Mouse (Mus musculus) ovary, postnatal 36 days (tissue): ENCODE results near the gene Hoxd4.

ENCODE experiments used
- DNase-seq: peaks from one replicate; pipeline ENCODE4 v3.0.0; 2022; ENCODE audit warnings: low spot score, mixed read lengths

The Hoxd4 gene

GRCm38 (mm10) chr2:74745540-74746297 lies 34.0 kb downstream of the Hoxd4 start:
- no peak for DNase-seq

DNA sequence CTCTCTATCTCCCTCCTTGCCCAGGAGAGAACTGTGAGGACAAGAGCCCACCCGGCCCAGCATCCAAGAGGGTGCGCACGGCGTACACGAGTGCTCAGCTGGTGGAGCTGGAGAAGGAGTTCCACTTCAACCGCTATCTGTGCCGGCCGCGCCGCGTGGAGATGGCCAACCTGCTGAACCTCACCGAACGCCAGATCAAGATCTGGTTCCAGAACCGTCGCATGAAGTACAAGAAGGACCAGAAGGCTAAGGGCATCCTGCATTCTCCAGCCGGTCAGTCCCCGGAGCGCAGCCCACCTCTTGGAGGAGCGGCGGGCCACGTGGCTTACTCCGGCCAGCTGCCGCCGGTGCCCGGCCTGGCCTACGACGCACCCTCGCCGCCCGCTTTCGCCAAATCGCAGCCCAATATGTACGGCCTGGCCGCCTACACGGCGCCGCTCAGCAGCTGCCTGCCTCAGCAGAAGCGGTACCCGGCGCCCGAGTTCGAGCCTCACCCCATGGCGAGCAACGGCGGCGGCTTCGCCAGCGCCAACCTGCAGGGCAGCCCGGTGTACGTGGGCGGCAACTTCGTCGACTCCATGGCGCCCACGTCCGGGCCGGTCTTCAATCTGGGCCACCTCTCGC lies 34.7 kb downstream of the Hoxd4 start:
- DNase-seq: peak; percentile 5

GRCm38 (mm10) chr2:74747006-74747405 lies 35.3 kb downstream of the Hoxd4 start:
- peak; percentile 6 for DNase-seq

- DNase-seq: no peak
Measured at GRCm38 (mm10) chr2:74747661-74748141, 36.0 kb downstream of the Hoxd4 start.

GRCm38 (mm10) chr2:74748436-74748995 lies 36.8 kb downstream of the Hoxd4 start:
- DNase-seq: no peak

- DNase-seq: peak; percentile 66
Measured at GRCm38 (mm10) chr2:74749337-74750121, 37.8 kb downstream of the Hoxd4 start.

DNA sequence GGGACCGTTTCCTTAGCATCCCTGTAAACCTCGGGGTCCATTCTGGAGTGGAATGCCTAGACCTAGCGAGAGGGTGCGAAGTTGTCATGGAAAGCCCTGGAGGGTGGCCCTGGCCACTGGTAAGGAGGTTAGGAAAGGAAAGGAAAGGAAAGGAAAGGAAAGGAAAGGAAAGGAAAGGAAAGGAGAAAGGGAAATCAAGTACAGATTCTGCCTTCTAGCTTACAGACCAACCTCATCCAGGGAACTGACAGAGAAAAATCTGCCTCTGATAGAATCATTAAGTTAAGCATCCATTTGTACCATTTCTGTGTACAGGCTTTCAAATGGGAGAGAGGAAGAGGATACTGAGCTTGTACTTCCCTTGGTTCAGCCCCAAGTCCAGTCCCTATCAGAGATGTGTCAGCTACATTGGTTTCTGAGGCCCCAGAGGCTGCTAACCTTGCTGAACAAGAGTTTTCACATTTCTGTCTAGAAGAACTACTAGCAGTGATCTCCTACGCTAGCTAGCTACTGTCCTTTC lies 39.1 kb downstream of the Hoxd4 start:
- no peak for DNase-seq

- DNase-seq: no peak
Measured at GRCm38 (mm10) chr2:74751861-74752260, 40.1 kb downstream of the Hoxd4 start.

DNA sequence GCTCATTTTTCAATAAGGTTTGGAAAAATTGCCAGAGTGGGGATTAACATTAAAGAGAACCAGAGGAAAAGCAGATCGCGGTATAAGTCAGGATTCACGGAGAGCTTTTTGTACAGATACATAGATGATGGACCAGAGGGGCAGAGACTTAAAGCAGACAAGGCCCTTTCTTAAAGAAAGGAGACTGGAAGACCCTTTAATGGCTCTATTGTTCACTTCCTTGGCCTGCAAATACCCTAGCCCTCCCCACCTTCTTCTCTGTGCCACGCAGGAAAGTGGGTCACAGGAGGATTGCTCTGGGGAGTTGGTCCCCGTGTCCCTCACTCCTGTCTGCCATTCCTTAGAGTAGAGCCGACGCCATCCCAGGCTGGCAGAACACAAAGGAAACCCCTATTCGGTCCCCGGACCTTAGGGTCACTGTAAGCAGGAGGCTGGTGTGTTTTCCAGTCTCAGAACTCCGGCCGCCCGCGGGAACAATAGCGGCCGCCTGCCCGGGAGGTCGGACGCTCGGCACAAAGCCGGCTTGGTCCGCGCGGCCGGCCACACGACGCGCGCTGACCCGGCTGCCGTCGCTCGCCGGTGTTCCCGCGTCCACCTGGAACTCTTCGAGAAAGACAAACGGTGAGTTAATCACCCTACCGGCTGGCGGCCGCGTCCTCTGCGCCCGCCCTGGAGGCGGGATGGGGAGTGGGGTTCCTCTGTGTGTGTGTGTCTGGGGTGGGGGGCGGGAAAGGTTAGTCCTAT lies 40.9 kb downstream of the Hoxd4 start:
- peak; percentile 25 for DNase-seq

DNA sequence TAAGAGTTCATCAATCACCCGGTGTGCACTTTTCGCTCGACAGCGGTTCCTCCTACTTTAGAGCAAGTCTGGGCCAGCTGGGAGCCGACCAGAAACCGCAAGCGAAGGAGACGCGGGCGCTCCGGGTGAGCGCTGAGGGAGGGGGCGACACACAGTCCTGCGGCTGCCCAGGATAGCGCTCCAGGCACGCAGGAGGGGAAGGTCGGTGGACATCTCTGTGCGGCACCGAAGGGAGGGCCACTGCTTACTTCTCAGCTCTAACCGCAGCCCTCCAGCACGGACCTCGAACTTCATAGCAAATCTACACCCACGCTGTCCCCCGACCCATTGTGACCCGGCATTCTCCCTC lies 41.4 kb downstream of the Hoxd4 start:
- DNase-seq: peak; percentile 20

GRCm38 (mm10) chr2:74753711-74754110 lies 42.0 kb downstream of the Hoxd4 start:
- DNase-seq: no peak

GRCm38 (mm10) chr2:74760146-74760545 lies 48.4 kb downstream of the Hoxd4 start:
- no peak for DNase-seq

- DNase-seq: no peak
Measured at GRCm38 (mm10) chr2:74761941-74762340, 50.2 kb downstream of the Hoxd4 start.

- peak; percentile 47 for DNase-seq
Measured at GRCm38 (mm10) chr2:74762522-74763244, 51.0 kb downstream of the Hoxd4 start, which contains the start of gene Hoxd1. Hoxd1 (plus strand) TSS chr2:74762980.

DNA sequence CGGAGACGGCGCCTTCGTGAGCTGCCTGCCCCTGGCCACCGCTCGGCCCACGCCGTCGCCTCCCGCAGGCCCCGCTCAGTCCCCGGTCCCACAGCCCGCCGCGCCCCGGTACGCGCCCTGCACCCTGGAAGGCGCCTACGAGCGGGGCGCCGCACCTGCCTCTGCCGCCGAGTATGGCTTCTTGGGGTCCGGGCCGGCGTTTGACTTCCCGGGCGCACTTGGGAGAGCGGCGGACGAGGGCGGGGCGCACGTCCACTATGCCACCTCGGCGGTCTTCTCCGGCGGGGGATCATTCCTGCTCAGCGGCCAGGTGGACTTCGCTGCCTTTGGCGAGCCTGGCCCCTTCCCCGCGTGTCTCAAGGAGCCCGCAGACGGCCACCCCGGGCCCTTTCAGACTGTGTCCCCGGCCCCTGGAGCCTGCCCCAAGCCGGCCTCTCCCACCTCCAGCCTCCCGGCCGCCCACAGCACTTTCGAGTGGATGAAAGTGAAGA lies 51.6 kb downstream of the Hoxd4 start:
- DNase-seq: peak; percentile 5

- no peak for DNase-seq
Measured at GRCm38 (mm10) chr2:74763976-74764375, 52.2 kb downstream of the Hoxd4 start.

DNA sequence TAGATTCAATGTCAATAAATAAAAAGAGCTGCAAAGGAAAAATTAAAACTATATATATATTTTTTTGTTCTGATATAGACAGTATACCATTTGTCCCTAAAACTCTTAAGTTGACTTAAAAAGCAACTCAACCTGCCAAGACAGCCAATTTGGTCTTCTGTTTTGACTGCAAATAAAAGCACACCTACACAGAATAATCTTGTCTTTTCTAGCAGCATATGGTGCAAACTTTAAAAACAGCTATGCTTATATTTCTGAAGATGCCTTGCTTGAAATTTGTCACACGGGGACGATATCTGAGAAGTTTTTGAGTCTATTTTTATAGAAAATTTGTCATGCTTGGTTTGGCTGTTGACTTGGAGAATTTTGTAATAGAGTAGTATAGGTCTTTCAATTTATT lies 62.6 kb downstream of the Hoxd4 start:
- DNase-seq: no peak

DNA sequence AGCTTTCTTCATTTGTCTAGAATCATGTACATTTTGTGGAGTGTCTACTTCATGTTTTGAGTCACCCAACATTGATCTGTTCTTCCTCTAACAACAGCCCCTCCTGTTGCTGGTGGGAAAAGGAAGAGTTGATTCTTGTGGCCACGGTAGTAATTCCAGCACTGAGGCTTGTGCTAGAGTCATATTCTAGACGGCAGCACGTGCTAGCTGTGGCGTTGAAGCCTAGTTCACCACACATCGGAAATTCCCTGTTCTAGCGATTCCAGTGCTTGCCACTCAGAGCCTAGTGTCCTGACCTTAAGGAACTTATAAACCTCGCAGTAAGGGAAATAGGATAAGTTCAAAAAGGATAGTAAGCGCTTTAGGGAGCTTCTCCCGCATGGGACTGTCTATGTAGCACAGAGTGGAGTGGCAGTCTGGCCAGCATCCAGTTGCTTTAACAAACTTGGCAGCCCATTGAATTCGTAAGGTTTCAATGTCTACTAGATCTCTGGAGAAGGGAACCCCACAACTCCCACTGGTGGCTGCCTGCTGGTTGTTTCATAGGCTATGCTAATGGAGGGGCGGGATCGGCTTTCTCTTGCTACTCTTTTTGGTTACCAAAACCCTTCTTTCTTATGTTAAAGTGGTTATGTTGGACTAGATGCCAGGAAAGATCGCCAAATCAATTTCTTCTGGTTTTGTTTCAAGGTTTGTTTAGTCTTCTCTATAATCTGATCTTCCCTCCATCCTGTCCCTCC lies 66.0 kb downstream of the Hoxd4 start:
- no peak for DNase-seq
